Mouse (Mus musculus) kidney, adult 2 months (tissue): ENCODE results near the gene Spred2. TPM values are rescaled to one million over a fixed set of nuclear protein-coding genes. Genes with fewer than 3 reads are reported as not detected.

Experiments used
- DNase-seq: peaks from one replicate; pipeline ENCODE4 v3.0.0; 2021
- H3K27ac ChIP-seq: fragments of 200-500 bp; 2 replicates; pipeline ENCODE4 v1.5.1; 2012; ENCODE audit warnings: low read depth, low read length, control low read depth, inconsistent platforms; ENCODE audit not compliant: insufficient read depth
- H3K27me3 ChIP-seq: fragments of 200-500 bp; replicated peaks from 2 replicates; pipeline ENCODE4 v1.6.1; 2012; ENCODE audit warnings: mild to moderate bottlenecking, moderate library complexity, low read length, inconsistent platforms; ENCODE audit not compliant: control insufficient read depth, insufficient read depth
- H3K36me3 ChIP-seq: fragments of 200-500 bp; 2 replicates; pipeline ENCODE4 v1.6.1; 2012; ENCODE audit warnings: mild to moderate bottlenecking, moderate library complexity, low read length, inconsistent platforms; ENCODE audit not compliant: control insufficient read depth, insufficient read depth
- H3K4me1 ChIP-seq: fragments of 200-500 bp; 2 replicates; pipeline ENCODE4 v1.6.1; 2011; ENCODE audit warnings: low read length; ENCODE audit not compliant: control insufficient read depth, insufficient read depth
- H3K4me3 ChIP-seq: fragments of 200-500 bp; 2 replicates; pipeline ENCODE4 v1.5.1; 2011; ENCODE audit warnings: mild to moderate bottlenecking, low read depth, low read length, control low read depth; ENCODE audit not compliant: insufficient read depth
- CTCF ChIP-seq: fragments of 200-500 bp; conservative IDR thresholded peaks from 2 replicates; pipeline ENCODE4 v1.5.1; 2011; ENCODE audit warnings: low read depth, mild to moderate bottlenecking, control low read depth, low read length, moderate library complexity, mixed read lengths; ENCODE audit not compliant: insufficient read depth, insufficient read length
- POLR2A ChIP-seq: fragments of 200-500 bp; IDR thresholded peaks from one replicate; pipeline ENCODE4 v1.6.1; 2011; ENCODE audit warnings: low read depth, low read length, control low read depth
- WGBS: fragments of 180-500 bp; shearing (Covaris S2); methylation state at CpG from one replicate; pipeline ENCODE4 v1.1.7; 2018; 5-methylcytosine and 5-hydroxymethylcytosine counted together
- polyA plus RNA-seq: library from polyadenylated mRNA; depleted of rRNA; stranded (reverse); fragments of >200 nt; gene quantifications from 2 replicates; pipeline ENCODE4 v1.2.3, GENCODE M21; 2012

Spred2 gene
- polyA plus RNA-seq, 1 experiment = 21.2 TPM

DNA sequence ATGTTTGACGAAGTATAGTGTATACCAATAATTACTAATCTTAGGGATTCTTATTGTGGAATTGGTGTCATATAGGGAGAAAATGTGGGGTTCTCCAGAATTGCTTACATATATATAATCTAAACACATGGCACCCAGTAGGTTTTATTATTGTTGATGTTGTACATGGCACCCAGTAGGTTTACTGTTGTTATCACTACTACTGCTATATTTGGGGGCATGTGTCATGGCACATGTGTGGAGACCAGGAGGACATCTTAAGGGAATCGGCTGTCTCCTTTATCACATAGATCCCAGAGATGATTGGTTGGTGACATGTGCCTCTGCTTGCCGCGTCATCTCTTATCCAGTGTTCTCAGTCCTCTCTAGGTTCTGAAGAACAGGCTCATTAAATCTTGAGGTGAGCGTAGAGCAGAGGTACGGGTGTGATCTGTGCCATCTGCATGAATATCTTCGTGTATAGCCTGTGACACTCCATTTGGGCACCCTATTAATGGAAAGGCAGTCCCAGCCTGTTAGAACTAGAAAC lies 70.2 kb downstream of the Spred2 start:
- H3K36me3 ChIP-seq = no peaks in the 10 kb centered on the region
- H3K4me1 ChIP-seq = peaks cover 33% of the 10 kb centered on the region
- TF ChIP-seq POLR2A (no peak), CTCF (no peak)
- 86% methylated on average over 7 of the region's 7 CpGs for WGBS
- DNase-seq = no peak
- H3K4me3 ChIP-seq = no peak overlapping the region
- no peaks in the 10 kb centered on the region for H3K27me3 ChIP-seq
- 0 out of 2 replicates have a peak overlapping the region, but pooled peaks have one; percentile 14 for H3K27ac ChIP-seq

DNA sequence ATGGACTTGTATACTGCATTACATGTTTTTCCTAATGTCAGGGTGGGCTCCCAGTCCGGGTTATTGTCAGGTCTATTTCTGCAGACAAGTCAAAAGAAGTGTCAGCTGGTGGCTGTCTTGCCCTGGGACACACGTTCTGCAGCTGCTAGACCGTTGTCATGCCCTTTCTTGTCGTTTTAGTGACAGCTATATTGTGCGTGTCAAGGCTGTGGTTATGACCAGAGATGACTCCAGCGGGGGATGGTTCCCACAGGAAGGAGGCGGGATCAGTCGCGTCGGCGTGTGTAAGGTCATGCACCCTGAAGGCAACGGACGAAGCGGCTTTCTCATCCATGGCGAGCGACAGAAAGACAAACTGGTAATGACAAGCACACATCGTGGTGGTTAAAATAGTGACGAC lies 73.8 kb downstream of the Spred2 start:
- DNase-seq = peak; percentile 36
- no peak overlapping the region for H3K4me3 ChIP-seq
- TF ChIP-seq POLR2A (no peak), CTCF (no peak)
- H3K36me3 ChIP-seq = no peaks in the 10 kb centered on the region
- no peak overlapping the region for H3K27ac ChIP-seq
- WGBS = 28% methylated on average over 18 of the region's 18 CpGs
- peaks cover 17% of the 10 kb centered on the region for H3K4me1 ChIP-seq
- H3K27me3 ChIP-seq = no peaks in the 10 kb centered on the region

- Histone ChIP-seq H3K27ac (no peak overlapping the region), H3K27me3 (no peaks in the 10 kb centered on the region), H3K4me3 (no peak overlapping the region), H3K4me1 (no peaks in the 10 kb centered on the region), H3K36me3 (no peaks in the 10 kb centered on the region)
- DNase-seq = no peak
- TF ChIP-seq POLR2A = no peak
- no peak for TF ChIP-seq CTCF
- WGBS = 83% methylated on average over 4 of the region's 4 CpGs
Measured at GRCm38 (mm10) chr11:20002883-20003282, 78.7 kb downstream of the Spred2 start.

DNA sequence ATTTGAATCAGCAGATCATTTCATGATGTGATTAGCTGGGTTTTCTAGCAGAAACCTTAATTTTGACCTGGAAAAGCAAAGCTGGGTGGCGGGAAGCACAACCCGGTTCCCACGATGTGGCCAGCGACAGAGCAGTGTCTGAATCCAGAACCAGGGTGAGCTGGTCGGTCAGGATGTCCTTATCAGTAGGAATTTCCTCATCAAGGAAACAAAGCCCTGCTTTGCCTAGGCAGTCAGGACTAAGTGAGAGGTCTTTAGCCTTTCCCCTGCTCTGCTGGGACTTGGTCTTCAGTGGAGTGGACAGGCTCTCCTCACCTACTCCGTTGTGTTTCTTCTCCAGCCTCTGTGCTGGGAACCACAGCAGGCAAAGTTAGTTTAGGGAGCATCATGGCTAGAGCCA lies 83.5 kb downstream of the Spred2 start:
- Histone ChIP-seq H3K27me3 (no peaks in the 10 kb centered on the region), H3K27ac (no peak overlapping the region), H3K36me3 (no peaks in the 10 kb centered on the region), H3K4me3 (no peak overlapping the region), H3K4me1 (0 out of 2 replicates have a peak, but pooled peaks cover 4% of the 10 kb centered on the region)
- TF ChIP-seq POLR2A (no peak), CTCF (no peak)
- no peak for DNase-seq
- WGBS = 78% methylated on average over 6 of the region's 6 CpGs

GRCm38 (mm10) chr11:20011210-20011978 lies 87.2 kb downstream of the Spred2 start:
- Histone ChIP-seq H3K36me3 (no peaks in the 10 kb centered on the region), H3K27me3 (no peaks in the 10 kb centered on the region), H3K4me1 (peaks cover 6% of the 10 kb centered on the region; the same call in 1 of the 2 replicates), H3K27ac (no peak overlapping the region), H3K4me3 (no peak overlapping the region)
- whole genome bisulfite sequencing = 33% methylated on average over 16 of the region's 16 CpGs
- TF ChIP-seq CTCF = no peak
- no peak for TF ChIP-seq POLR2A
- peak; percentile 54 for DNase-seq

DNA sequence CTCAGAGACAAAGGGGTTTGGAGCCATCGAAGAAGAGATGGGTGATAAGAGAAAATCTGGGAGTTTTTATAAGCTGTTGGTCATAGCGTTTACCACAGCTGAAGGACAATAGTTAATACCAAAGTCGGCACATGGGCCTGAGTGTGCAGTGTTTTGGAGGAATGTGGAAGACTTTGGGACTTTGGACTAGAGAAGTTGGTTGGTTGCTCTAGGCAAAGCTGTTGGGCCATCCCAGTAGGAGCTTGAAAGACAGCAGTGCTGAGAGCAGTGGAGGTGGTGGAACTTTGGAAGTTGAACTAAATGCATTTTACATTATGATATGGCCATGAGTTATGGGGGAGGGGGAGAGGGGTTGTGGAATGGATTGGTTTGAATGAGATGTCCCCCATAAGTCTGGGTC lies 89.2 kb downstream of the Spred2 start:
- no peak overlapping the region for H3K4me3 ChIP-seq
- peaks cover 6% of the 10 kb centered on the region; the same call in 1 of the 2 replicates for H3K4me1 ChIP-seq
- H3K36me3 ChIP-seq = no peaks in the 10 kb centered on the region
- TF ChIP-seq CTCF = no peak
- TF ChIP-seq POLR2A = no peak
- WGBS = 68% methylated on average over 3 of the region's 3 CpGs
- H3K27me3 ChIP-seq = no peaks in the 10 kb centered on the region
- peak; percentile 63 for DNase-seq
- H3K27ac ChIP-seq = no peak overlapping the region

DNA sequence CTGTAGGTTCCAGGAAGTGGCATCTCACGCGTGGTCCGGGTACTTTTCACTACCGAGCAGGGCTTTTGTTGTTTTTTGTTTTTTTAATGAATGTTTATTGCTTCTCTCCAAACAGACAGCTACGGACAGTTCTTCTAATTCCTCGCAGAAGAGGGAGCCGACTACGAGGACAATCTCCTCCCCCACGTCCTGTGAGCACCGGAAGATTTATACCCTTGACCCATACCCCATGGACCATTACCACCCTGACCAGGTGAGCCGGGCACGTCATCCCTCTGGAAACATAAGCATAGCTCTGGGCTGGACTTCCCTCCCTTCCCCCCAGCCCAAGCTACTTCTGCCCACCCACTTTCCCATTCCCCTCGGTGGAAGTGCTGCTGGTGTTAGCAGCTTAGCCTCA lies 93.8 kb downstream of the Spred2 start:
- H3K36me3 ChIP-seq = no peaks in the 10 kb centered on the region; the same call in 1 of the 2 replicates
- H3K4me3 ChIP-seq = no peak overlapping the region
- peaks cover 2% of the 10 kb centered on the region; the same call in 1 of the 2 replicates for H3K4me1 ChIP-seq
- H3K27me3 ChIP-seq = no peaks in the 10 kb centered on the region
- DNase-seq = no peak
- TF ChIP-seq CTCF (no peak), POLR2A (no peak)
- WGBS = 72% methylated on average over 13 of the region's 13 CpGs
- no peak overlapping the region for H3K27ac ChIP-seq
